Mouse (Mus musculus): ENCODE data around the gene Cdc14b. TPM values are rescaled to one million over a fixed set of nuclear protein-coding genes. Genes with fewer than 3 reads are reported as not detected.

Cdc14b gene
- polyA plus RNA-seq, 1 experiment from 2014 or later, result 3.5 TPM

DNA sequence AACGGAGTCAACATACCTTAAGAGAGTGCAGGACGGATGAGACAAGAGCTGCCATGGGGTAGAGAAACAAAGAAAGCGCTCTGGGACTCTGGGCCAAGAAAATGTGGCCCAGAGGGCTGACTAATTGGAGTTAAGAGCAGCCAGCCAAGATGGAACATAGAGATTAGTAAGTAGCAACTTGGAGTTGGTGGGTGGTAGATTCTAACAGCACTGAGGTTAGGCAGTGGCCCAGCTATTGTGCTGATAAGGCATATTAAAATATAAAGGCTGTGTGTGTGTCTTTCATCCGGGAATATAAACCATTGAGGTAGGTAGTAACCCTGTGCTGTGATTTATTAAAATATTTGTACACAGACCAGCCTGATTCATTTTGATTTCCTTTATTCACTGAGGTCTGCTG is 11.2 kb upstream of the Cdc14b start:
- H3K4me2 ChIP-seq (ENCODE audit: low read length), result no peak overlapping the region
- DNase-seq (ENCODE audit: low spot score) (no peak), ATAC-seq (no peak)
- no peaks in the 10 kb centered on the region for H3K36me3 ChIP-seq (ENCODE audit: control insufficient read depth, insufficient read depth, low read length)
- WGBS, result 62% methylated on average over 4 of the region's 4 CpGs
- no peak overlapping the region for H3K4me3 ChIP-seq (ENCODE audit: low read depth, low read length)
- H3K27ac ChIP-seq (ENCODE audit: low read depth, low read length), result no peak overlapping the region
- H3K4me1 ChIP-seq (ENCODE audit: control insufficient read depth, insufficient read depth, low read length), result no peaks in the 10 kb centered on the region
- 0 out of 2 replicates have a peak, but pooled peaks cover 3% of the 10 kb centered on the region for H3K9me3 ChIP-seq (replicated peaks; ENCODE audit: control insufficient read depth, low read length)
- H3K27me3 ChIP-seq (replicated peaks; ENCODE audit: control insufficient read depth, insufficient read depth, low read length), result no peaks in the 10 kb centered on the region
- no peak overlapping the region for H3K9ac ChIP-seq (ENCODE audit: low read length)

DNA sequence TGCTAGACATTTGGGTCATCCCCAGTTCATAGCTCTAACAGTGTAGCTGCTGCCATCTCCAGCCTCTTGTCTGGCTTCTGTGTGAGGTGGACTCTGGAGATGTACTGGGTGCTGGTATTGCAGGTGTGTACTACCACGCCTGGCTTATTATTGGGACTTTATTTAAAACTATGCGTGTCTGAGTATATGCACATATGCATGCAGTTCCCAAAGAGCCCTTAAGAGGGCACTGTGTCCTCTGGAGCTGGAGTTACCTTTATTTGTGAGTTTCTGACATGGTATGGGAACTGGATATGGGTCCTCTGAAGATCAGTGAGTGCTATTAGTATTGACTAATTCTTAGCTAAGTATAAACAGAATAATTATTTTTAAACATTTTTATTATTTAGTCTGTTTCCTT is 9.6 kb upstream of the Cdc14b start:
- no peaks in the 10 kb centered on the region for H3K27me3 ChIP-seq (replicated peaks; ENCODE audit: control insufficient read depth, insufficient read depth, low read length)
- no peak overlapping the region for H3K4me3 ChIP-seq (ENCODE audit: low read depth, low read length)
- no peak overlapping the region for H3K27ac ChIP-seq (ENCODE audit: low read depth, low read length)
- ATAC-seq (no peak), DNase-seq (ENCODE audit: low spot score) (no peak)
- no peak overlapping the region for H3K9ac ChIP-seq (ENCODE audit: low read length)
- 93% methylated on average over 2 of the region's 2 CpGs for WGBS
- H3K36me3 ChIP-seq (ENCODE audit: control insufficient read depth, insufficient read depth, low read length), result no peaks in the 10 kb centered on the region
- H3K4me2 ChIP-seq (ENCODE audit: low read length), result no peak overlapping the region
- H3K9me3 ChIP-seq (replicated peaks; ENCODE audit: control insufficient read depth, low read length), result 0 out of 2 replicates have a peak, but pooled peaks cover 3% of the 10 kb centered on the region
- H3K4me1 ChIP-seq (ENCODE audit: control insufficient read depth, insufficient read depth, low read length), result no peaks in the 10 kb centered on the region

DNA sequence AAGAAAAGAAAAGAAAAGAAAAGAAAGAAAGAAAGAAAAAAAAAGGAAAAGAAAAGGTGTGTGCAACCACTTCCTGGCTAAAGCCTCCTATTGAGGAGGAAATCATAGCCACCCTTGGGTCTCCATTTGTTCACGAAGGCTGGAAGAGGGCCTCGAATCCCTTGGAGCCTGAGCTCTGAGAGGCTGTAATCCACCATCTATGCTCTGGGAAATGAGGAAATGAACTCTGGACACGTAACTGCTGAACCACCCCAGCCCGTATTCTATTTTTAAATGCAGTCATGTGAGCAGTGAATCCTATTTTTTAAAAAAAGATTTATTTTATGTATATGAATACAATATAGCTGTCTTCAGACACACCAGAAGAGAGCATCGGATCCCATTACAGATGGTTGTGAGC is 5.8 kb upstream of the Cdc14b start:
- H3K4me1 ChIP-seq (ENCODE audit: control insufficient read depth, insufficient read depth, low read length), result no peaks in the 10 kb centered on the region
- H3K4me3 ChIP-seq (ENCODE audit: low read depth, low read length), result no peak overlapping the region
- no peak overlapping the region for H3K27ac ChIP-seq (ENCODE audit: low read depth, low read length)
- H3K4me2 ChIP-seq (ENCODE audit: low read length), result no peak overlapping the region
- H3K36me3 ChIP-seq (ENCODE audit: control insufficient read depth, insufficient read depth, low read length), result no peaks in the 10 kb centered on the region
- 86% methylated on average over 5 of the region's 5 CpGs for WGBS
- H3K27me3 ChIP-seq (replicated peaks; ENCODE audit: control insufficient read depth, insufficient read depth, low read length), result no peaks in the 10 kb centered on the region
- DNase-seq (ENCODE audit: low spot score) (no peak), ATAC-seq (no peak)
- no peak overlapping the region for H3K9ac ChIP-seq (ENCODE audit: low read length)
- 0 out of 2 replicates have a peak, but pooled peaks cover 3% of the 10 kb centered on the region for H3K9me3 ChIP-seq (replicated peaks; ENCODE audit: control insufficient read depth, low read length)

DNA sequence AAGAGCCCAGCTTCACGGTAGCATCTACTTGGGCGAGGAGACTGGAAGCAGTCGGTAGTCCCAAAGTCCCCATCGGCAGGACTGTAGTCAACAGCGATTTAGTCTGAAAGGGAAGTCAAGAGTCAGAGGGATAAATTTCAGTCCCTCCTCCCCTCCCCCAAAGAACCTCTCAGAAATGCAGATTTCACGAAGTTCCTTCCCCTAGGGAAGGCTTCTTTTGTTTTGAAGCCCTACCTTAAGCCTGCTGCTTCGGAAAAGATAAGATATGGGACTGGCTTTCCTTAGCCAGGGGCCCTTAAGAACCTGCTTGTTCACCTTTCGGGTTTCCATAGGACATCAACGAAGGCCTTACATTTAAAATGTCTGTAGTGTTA is 651 bp upstream of the Cdc14b start:
- no peaks in the 10 kb centered on the region for H3K36me3 ChIP-seq (ENCODE audit: control insufficient read depth, insufficient read depth, low read length)
- peaks cover 12% of the 10 kb centered on the region for H3K27me3 ChIP-seq (replicated peaks; ENCODE audit: control insufficient read depth, insufficient read depth, low read length)
- ATAC-seq (no peak), DNase-seq (ENCODE audit: low spot score) (no peak)
- H3K27ac ChIP-seq (ENCODE audit: low read depth, low read length), result no peak overlapping the region
- 15% methylated on average over 9 of the region's 9 CpGs for whole genome bisulfite sequencing
- H3K9ac ChIP-seq (ENCODE audit: low read length), result no peak overlapping the region
- H3K9me3 ChIP-seq (replicated peaks; ENCODE audit: control insufficient read depth, low read length), result no peaks in the 10 kb centered on the region
- H3K4me2 ChIP-seq (ENCODE audit: low read length), result peak overlapping the region; percentile 100
- peaks cover 9% of the 10 kb centered on the region for H3K4me1 ChIP-seq (ENCODE audit: control insufficient read depth, insufficient read depth, low read length)
- H3K4me3 ChIP-seq (ENCODE audit: low read depth, low read length), result peak overlapping the region; percentile 75

DNA sequence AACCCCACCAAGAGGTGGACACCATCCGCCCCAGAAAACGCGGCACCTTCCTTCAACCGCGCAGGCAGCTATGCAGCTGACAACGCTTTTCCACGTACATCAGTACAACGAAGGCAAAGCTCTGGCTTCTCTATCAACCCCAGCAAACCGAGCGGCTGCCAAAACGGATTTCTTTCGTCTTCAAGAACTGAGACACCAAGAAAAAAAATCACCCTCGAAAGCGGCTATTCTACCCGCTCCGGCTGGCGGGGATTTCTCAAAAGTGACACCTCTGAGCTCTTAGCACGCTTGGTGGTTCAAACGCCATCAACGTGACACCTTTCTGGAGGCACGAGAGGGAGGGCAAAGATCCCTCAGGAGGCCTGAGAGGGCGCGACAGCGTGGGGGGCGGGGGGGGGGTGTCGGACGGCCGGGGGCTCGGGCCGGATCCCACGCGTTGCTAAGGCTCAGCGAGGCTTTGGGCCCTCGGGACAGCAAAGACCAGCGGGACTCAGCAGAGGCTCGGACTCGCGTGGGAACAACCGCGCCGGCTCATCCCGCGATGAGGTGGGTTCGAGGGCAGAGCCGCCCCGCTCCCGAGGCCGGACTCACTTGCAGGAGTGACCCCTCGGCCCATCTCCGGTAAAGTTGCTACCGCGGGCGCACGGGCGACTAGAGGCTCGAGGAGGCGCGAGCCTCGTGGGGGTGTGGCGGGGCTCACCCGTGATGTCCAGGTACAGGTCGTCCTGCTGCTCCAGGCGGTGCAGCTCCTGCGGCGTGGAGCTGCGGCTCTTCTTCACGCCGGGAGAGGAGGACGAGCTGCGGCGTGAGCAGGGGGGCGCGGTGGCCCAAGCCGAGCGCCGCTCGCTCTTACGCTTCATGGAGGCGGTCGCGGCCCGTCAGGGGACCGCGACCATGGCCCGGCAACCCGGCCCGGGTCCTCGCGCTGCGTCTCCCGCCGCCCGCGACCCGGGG is 922 bp downstream of the Cdc14b start:
- Histone ChIP-seq H3K27ac (ENCODE audit: low read depth, low read length) (no peak overlapping the region), H3K4me2 (ENCODE audit: low read length) (peak overlapping the region; percentile 100), H3K4me1 (ENCODE audit: control insufficient read depth, insufficient read depth, low read length) (peaks cover 9% of the 10 kb centered on the region), H3K9me3 (replicated peaks; ENCODE audit: control insufficient read depth, low read length) (no peaks in the 10 kb centered on the region), H3K4me3 (ENCODE audit: low read depth, low read length) (peak overlapping the region; percentile 75), H3K27me3 (replicated peaks; ENCODE audit: control insufficient read depth, insufficient read depth, low read length) (peaks cover 12% of the 10 kb centered on the region), H3K9ac (ENCODE audit: low read length) (peak overlapping the region; percentile 72), H3K36me3 (ENCODE audit: control insufficient read depth, insufficient read depth, low read length) (no peaks in the 10 kb centered on the region)
- DNase-seq (ENCODE audit: low spot score) (peak; percentile 66), ATAC-seq (peak; percentile 75)
- under 1% methylated on average over 82 of the region's 95 CpGs for WGBS

DNA sequence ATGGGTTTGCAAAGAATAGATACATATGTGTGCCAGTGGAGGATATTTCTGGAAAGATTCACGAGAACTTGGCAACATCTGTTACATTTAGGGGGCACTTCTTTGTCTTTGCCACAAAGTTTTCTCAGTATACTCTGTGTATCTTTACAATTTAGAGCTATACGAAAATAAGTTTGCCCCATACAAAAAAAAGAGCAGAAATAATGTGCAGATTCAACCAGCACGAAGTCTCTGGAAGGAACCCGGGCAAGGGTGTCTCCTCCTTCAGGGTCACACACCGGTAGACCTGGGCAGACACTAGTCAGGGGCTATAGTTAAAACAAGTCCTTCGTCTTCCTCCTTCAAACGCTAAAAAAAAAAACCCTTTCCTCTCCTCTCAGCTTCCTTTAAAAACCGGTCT is 1.7 kb downstream of the Cdc14b start:
- peaks cover 9% of the 10 kb centered on the region for H3K4me1 ChIP-seq (ENCODE audit: control insufficient read depth, insufficient read depth, low read length)
- peak overlapping the region; percentile 75 for H3K4me3 ChIP-seq (ENCODE audit: low read depth, low read length)
- no peak for ATAC-seq
- DNase-seq (ENCODE audit: low spot score), result no peak
- H3K9me3 ChIP-seq (replicated peaks; ENCODE audit: control insufficient read depth, low read length), result no peaks in the 10 kb centered on the region
- peak overlapping the region; percentile 100 for H3K4me2 ChIP-seq (ENCODE audit: low read length)
- 56% methylated on average over 8 of the region's 8 CpGs for WGBS
- H3K27ac ChIP-seq (ENCODE audit: low read depth, low read length), result no peak overlapping the region
- peaks cover 12% of the 10 kb centered on the region for H3K27me3 ChIP-seq (replicated peaks; ENCODE audit: control insufficient read depth, insufficient read depth, low read length)
- H3K9ac ChIP-seq (ENCODE audit: low read length), result no peak overlapping the region
- no peaks in the 10 kb centered on the region for H3K36me3 ChIP-seq (ENCODE audit: control insufficient read depth, insufficient read depth, low read length)

DNA sequence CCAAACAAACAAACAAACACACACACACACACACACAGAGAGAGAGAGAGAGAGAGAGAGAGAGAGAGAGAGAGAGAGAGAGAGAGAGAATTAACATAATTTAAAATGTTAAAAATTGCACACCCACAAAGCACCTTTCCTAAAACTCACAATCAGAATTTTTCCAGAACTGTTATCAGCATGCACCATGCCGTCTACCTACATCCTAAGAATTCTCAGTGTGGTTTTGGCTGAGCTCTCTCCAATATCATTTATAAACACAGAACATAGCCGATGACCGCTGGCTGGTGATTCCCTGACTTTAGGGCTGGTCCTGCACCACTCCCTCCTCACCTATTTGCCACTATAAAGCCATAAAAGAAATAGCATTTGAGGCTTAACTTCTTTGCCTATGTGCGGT is 6.7 kb downstream of the Cdc14b start:
- Histone ChIP-seq H3K9me3 (replicated peaks; ENCODE audit: control insufficient read depth, low read length) (no peaks in the 10 kb centered on the region), H3K9ac (ENCODE audit: low read length) (no peak overlapping the region), H3K27ac (ENCODE audit: low read depth, low read length) (no peak overlapping the region), H3K4me2 (ENCODE audit: low read length) (no peak overlapping the region), H3K4me1 (ENCODE audit: control insufficient read depth, insufficient read depth, low read length) (no peaks in the 10 kb centered on the region), H3K27me3 (replicated peaks; ENCODE audit: control insufficient read depth, insufficient read depth, low read length) (no peaks in the 10 kb centered on the region), H3K4me3 (ENCODE audit: low read depth, low read length) (no peak overlapping the region), H3K36me3 (ENCODE audit: control insufficient read depth, insufficient read depth, low read length) (no peaks in the 10 kb centered on the region)
- whole genome bisulfite sequencing, result 90% methylated on average over 4 of the region's 4 CpGs
- DNase-seq (ENCODE audit: low spot score) (no peak), ATAC-seq (no peak)

DNA sequence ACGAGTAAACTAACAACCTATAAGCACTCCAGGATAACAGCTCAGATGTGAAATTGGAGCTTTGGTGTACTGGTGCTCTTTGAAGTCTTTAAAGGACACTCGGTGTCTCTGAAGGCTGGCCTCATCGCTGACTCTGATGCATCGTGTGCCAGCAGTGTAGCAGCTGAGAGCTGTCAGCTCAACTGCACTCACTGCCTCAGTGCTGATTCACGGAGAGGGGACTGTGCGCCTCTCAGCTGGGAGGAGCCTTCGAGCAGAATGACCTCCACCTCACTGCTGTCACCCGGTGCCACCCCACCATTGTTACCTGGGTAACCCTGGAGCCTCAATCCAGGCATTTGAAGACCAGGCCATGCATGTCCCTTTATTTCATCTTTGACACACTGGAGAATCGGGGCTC is 7.9 kb downstream of the Cdc14b start:
- Histone ChIP-seq H3K4me1 (ENCODE audit: control insufficient read depth, insufficient read depth, low read length) (no peaks in the 10 kb centered on the region), H3K4me3 (ENCODE audit: low read depth, low read length) (no peak overlapping the region), H3K9ac (ENCODE audit: low read length) (no peak overlapping the region), H3K9me3 (replicated peaks; ENCODE audit: control insufficient read depth, low read length) (no peaks in the 10 kb centered on the region), H3K36me3 (ENCODE audit: control insufficient read depth, insufficient read depth, low read length) (no peaks in the 10 kb centered on the region), H3K27me3 (replicated peaks; ENCODE audit: control insufficient read depth, insufficient read depth, low read length) (no peaks in the 10 kb centered on the region), H3K27ac (ENCODE audit: low read depth, low read length) (no peak overlapping the region), H3K4me2 (ENCODE audit: low read length) (no peak overlapping the region)
- 32% methylated on average over 9 of the region's 9 CpGs for WGBS
- no peak for DNase-seq (ENCODE audit: low spot score)
- no peak for ATAC-seq

DNA sequence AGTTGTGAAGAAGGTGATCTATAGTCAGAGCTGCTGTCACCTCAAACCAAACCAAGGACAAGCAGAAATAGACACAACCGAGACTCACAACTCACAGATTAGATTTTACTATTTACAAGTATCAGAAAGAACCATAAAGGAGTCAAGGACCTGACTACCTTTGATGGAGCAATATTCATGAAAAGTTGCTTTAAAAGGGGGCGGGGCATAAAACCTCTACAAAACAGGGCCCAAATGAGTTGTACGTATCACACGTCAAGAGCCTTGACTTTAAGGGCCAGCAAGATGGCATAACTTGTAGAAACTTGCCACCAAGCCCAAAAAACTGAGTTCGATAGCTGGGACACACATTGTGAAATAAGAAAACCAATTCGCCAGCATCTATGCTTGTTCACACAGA is 10.5 kb downstream of the Cdc14b start:
- 92% methylated on average over 6 of the region's 6 CpGs for WGBS
- no peaks in the 10 kb centered on the region for H3K4me1 ChIP-seq (ENCODE audit: control insufficient read depth, insufficient read depth, low read length)

More for the DNA sequence above, 10.5 kb downstream of the Cdc14b start:
- H3K36me3 ChIP-seq (ENCODE audit: control insufficient read depth, insufficient read depth, low read length), result no peaks in the 10 kb centered on the region
- no peak overlapping the region for H3K4me2 ChIP-seq (ENCODE audit: low read length)
- ATAC-seq (no peak), DNase-seq (ENCODE audit: low spot score) (no peak)
- no peak overlapping the region for H3K4me3 ChIP-seq (ENCODE audit: low read depth, low read length)
- H3K9ac ChIP-seq (ENCODE audit: low read length), result no peak overlapping the region
- no peaks in the 10 kb centered on the region for H3K9me3 ChIP-seq (replicated peaks; ENCODE audit: control insufficient read depth, low read length)
- no peaks in the 10 kb centered on the region for H3K27me3 ChIP-seq (replicated peaks; ENCODE audit: control insufficient read depth, insufficient read depth, low read length)
- no peak overlapping the region for H3K27ac ChIP-seq (ENCODE audit: low read depth, low read length)
